In genomic region chr2:33370276-33370776, GRCm38 (mm10) we compare ENCODE assay signal across 8 mouse cellular contexts. TPM values are rescaled to one million over a fixed set of nuclear protein-coding genes. Genes with fewer than 3 reads are reported as not detected.
DNase-seq lines count a peak whose midpoint lies in the region; ATAC-seq and TF ChIP-seq lines count a peak whose summit lies in the region.

No protein-coding gene starts in this region.

- H3K27me3 ChIP-seq in spleen, adult 2 months (ENCODE audit: control insufficient read depth, insufficient read depth, low read length): no peaks in the 10 kb centered on the region
- no peaks in the 10 kb centered on the region for H3K27me3 ChIP-seq in limb, embryonic 10.5 days (ENCODE audit: low read depth, poor library complexity, severe bottlenecking)

- H3K4me3 ChIP-seq in spleen, adult 2 months (ENCODE audit: extremely low read depth, insufficient read depth, insufficient read length): peak overlapping the region; percentile 67; the same call in 1 of the 2 replicates
- peak overlapping the region; percentile 71 for H3K4me3 ChIP-seq in limb, embryonic 10.5 days
- H3K4me3 ChIP-seq in olfactory bulb, adult 2 months (ENCODE audit: insufficient read depth, low read depth, low read length): peak overlapping the region; percentile 97

- no peak for TF ChIP-seq CTCF in spleen, adult 2 months (IDR thresholded peaks at IDR 0.05; ENCODE audit: extremely low read depth, insufficient read depth, insufficient read length, insufficient replicate concordance)
- TF ChIP-seq CTCF in olfactory bulb, adult 2 months (IDR thresholded peaks at IDR 0.05; ENCODE audit: insufficient read depth, low read depth, low read length): no peak

- H3K4me1 ChIP-seq in spleen, adult 2 months (ENCODE audit: control insufficient read depth, insufficient read depth, insufficient read length): peaks cover 2% of the 10 kb centered on the region; the same call in 1 of the 2 replicates
- H3K4me1 ChIP-seq in limb, embryonic 10.5 days: peaks cover 8% of the 10 kb centered on the region
- H3K4me1 ChIP-seq in olfactory bulb, adult 2 months (ENCODE audit: control insufficient read depth, insufficient read depth, low read length): peaks cover 23% of the 10 kb centered on the region

- 0 out of 2 replicates have a peak, but pooled peaks have one; percentile 10 for ATAC-seq in cerebellum, adult (ENCODE audit: insufficient number of reproducible peaks, low FRiP score, low TSS enrichment)

- WGBS in spleen, adult 2 months: 12% methylated on average over 15 of the region's 15 CpGs
- WGBS in limb, embryonic 10.5 days: 13% methylated on average over 14 of the region's 15 CpGs
- 3% methylated on average over 15 of the region's 15 CpGs for WGBS in olfactory bulb, adult 2 months

- DNase-seq in cerebellum, adult 9-10 months: no peak
- DNase-seq in spleen, adult 2 months (ENCODE audit: low read depth in 1 of 2, low spot score in 2 of 2): no peak
- DNase-seq in spleen, postnatal 4 days (ENCODE audit: low spot score in 2 of 2): no peak
- DNase-seq in limb, embryonic 10.5 days (ENCODE audit: low spot score): no peak
- DNase-seq in cerebellum, postnatal 10 days: no peak
- DNase-seq in frontal cortex, postnatal 36 days (ENCODE audit: low spot score in 2 of 2): no peak

- no peak for TF ChIP-seq POLR2A in spleen, adult 2 months (IDR thresholded peaks at IDR 0.05; ENCODE audit: low read depth, low read length)
- TF ChIP-seq POLR2A in olfactory bulb, adult 2 months (IDR thresholded peaks at IDR 0.05; ENCODE audit: insufficient read depth, low read depth, low read length): no peak

- no peak overlapping the region for H3K27ac ChIP-seq in spleen, adult 2 months (ENCODE audit: insufficient read depth, low read length)
- peak overlapping the region; percentile 25; the same call in 1 of the 2 replicates for H3K27ac ChIP-seq in limb, embryonic 10.5 days
- no peak overlapping the region for H3K27ac ChIP-seq in olfactory bulb, adult 2 months (ENCODE audit: insufficient read depth, low read depth, low read length)

- no peaks in the 10 kb centered on the region for H3K9me3 ChIP-seq in limb, embryonic 10.5 days (replicated peaks)

- no peaks in the 10 kb centered on the region; the same call in 1 of the 2 replicates for H3K36me3 ChIP-seq in spleen, adult 2 months (ENCODE audit: control insufficient read depth, insufficient read depth, low read length)
- no peaks in the 10 kb centered on the region for H3K36me3 ChIP-seq in limb, embryonic 10.5 days

RNA-seq across cellular contexts. Expression of gene Ralgps1, which starts 1.0 kb away (rescaled TPM):
- polyA plus RNA-seq in spleen, adult 2 months (2012; rRNA removed): 4.5 and 4.8 TPM in 2 replicates
- 2.4 and 3.8 TPM in 2 replicates for polyA plus RNA-seq in limb, embryonic 10.5 days (2016; fragmentation: Nextera tagmentation; extraction: Ambion mirVana)
- not detected in 2 replicates for polyA plus RNA-seq in olfactory bulb, adult 2 months (2012; ENCODE audit: insufficient read depth, insufficient read length, low replicate concordance, missing spikeins)
